Mouse (Mus musculus): Measurements from ENCODE around the gene Chil4.

- TF ChIP-seq EP300 (IDR thresholded peaks at IDR 0.05; ENCODE audit: low read depth) (no peak), CTCF (IDR thresholded peaks at IDR 0.05; ENCODE audit: low read depth) (no peak)
Measured at GRCm38 (mm10) chr3:106171135-106171731, 48.1 kb downstream of the Chil4 start.

Measured in liver, postnatal 0 days (tissue).